Mouse (Mus musculus): ENCODE measurements around the gene Chst8. TPM values are rescaled to one million over a fixed set of nuclear protein-coding genes. Genes with fewer than 3 reads are reported as not detected.

Gene Chst8
- total RNA-seq, 2 experiments from 2014 or later = 0.44 to 0.69 TPM

GRCm38 (mm10) chr7:34675120-34675790 lies 137.3 kb downstream of the Chst8 start:
- DNase-seq = no peak
- intact Hi-C loops (cut with DNase I) = loop anchor here (10.0 kb wide), 2 partner anchors 240 to 350 kb away; partner anchors contain the start of gene Pepd

DNA sequence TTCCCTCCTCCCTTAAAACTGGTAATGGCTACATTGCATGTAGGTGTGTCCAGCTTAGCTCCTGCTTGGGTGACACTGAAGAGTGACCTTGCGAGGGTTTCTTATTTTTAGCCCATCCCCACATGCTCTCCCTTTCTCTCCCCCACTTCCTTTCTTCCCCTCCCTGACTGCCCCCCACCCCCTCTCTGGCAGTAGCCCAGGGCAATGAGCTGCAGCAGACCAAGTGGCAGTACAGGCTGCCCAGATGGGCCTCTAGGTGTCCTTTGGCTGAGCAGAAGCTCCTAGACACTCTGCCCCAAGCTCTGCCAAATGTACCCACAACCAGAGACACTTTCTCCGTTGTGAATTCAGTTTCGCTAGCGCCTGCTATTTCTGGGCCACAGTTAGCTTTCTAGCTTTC lies 139.6 kb downstream of the Chst8 start:
- intact Hi-C loops (cut with DNase I) = loop anchor here (1.0 to 10.0 kb wide), 7 partner anchors 111 to 499 kb away; partner anchors contain the start of gene Pepd
- DNase-seq = no peak

DNA sequence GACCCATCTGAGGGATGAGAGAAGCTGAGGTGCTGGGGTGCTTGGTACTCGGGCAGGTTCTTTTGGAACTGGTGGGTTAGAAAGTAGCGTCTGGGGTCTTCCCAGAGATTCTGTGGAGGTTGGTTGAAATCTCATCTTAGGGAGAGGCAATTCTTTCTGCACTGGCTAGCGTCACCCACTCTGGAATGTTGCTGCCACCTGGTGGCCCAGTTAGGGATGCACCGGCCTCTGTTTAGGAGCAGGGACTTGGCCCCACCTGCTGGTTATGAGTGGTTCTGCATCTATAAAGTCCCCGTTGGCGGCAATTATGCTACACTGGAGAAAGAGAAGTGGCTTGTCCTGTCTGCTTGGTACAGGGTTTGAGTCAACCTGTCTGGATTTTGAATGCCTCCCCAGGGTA lies 140.6 kb downstream of the Chst8 start:
- DNase-seq = peak; percentile 80 to 81
- intact Hi-C loops (cut with DNase I) = loop anchor here (1.0 to 10.0 kb wide), 7 partner anchors 110 to 500 kb away; partner anchors contain the start of gene Pepd

DNA sequence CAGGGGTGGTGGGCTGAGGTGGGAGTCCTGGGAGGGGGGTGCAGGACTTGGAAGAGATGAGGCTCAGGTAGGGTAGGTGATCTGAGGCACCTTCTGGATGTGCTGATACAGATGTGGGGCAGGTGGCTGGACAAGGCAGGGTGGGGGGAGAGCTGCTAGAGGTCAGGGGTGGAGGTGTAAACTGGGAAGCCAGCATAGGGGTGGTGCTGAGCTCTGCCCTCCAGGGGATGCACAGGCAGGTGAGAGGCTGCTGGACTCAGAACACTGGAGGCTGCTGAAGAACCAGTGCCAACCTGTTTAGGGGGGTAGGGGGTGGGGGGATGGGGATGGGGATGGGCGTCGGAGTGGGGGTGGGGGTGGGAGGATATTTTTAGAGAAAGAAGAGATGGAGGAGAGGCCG lies 141.7 kb downstream of the Chst8 start:
- intact Hi-C loops (cut with DNase I) = loop anchor here (5.0 to 10.0 kb wide), 5 partner anchors 108 to 502 kb away; partner anchors contain the start of gene Pepd
- no peak for DNase-seq

DNA sequence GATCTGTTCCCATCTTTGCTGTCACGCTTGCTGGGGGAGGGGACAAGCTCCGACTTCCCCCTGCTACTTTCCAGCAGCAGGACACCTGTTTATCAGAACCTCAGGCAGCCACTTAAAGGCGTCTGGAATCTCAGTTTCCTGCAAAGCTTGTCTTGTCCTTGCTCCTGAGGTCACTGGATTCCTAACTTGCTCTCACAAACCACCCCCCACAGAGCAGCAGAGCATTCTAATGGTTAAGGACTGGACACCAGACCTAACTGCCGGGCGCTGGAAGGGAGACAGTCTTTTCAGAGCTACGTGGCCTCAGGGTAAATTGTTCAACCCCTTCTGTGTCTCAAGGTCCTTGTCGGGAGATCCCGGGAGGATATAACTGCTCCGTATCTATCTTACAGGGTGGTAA lies 143.2 kb downstream of the Chst8 start:
- intact Hi-C loops (cut with DNase I) = no loop called here
- no peak for DNase-seq

GRCm38 (mm10) chr7:34667874-34668273 lies 144.6 kb downstream of the Chst8 start:
- intact Hi-C loops (cut with DNase I) = no loop called here
- no peak for DNase-seq

DNA sequence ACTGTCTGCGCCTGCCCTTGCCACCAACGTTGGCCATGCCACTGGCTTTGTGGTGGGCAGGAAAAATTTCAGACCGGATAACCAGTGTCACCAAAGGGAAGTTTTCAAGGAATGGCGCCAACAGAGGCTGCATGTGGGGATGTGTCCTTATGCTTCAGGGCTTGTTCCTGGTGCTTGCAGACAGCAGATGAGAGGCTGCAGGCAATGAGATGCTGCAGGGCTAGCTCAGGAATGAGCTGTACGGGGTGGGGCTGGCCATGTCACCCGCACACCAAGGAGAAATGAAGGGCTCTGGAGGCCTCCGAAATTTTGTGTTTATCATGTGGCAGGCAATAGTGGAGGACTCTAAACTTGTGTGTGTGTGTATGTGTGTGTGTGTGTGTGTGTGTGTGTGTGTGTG lies 149.4 kb downstream of the Chst8 start:
- intact Hi-C loops (cut with DNase I) = no loop called here

DNA sequence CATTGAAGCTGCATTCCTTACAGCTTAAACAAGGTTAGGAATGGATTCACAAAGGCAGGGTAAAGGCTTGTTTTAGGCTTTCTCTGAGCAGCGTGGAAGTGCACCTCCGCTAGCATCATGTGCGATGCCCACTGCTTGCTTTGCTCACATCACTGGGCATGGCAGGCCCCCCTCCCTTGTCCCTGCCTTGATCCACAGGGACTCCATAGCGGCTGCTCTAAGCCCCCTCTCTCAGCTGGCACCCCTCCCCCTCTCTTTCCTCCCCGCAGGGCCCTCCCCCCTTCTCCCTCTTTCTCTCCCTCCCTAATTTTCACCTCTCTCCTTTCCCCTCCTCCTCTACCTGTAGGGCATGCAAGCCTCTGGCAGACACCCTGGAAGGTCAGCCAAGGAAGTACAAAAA lies 150.3 kb downstream of the Chst8 start:
- intact Hi-C loops (cut with DNase I) = no loop called here
- no peak for DNase-seq

More for the DNA sequence above, 149.4 kb downstream of the Chst8 start:
- DNase-seq = no peak

DNA sequence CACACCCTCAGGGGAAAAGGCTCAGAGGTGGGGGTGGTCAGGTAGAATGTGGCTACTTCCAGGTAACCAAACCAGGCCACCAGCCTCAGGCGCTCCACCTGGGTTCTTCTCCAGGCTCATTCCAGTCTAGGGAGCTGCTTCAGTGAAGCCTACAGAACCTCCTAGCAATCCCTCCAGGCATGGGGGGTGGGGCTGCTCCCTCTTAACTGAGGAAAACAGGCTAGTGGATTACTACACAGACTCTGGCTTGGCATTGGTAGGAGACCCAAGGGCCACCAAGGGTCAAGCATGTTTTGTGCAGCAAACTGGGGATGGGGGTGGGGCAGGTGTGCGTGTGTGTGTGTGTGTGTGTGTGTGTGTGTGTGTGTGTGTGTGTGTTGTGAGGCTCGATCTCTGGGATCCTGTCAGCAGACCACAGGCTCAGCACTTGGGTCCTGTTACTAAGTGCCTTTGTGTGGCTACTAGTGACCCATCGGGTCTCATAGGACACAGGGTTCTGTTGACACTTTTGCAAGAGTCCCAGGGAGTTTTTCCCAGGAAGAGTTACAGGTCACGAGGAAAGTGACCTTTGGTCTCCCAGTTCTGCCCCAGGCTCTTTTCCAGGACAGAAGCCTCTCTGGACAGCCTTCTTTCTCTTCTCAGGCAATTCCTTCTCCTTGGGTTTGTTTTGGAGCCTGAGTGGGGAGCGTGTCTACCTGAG lies 153.0 kb downstream of the Chst8 start:
- intact Hi-C loops (cut with DNase I) = no loop called here
- DNase-seq = no peak

GRCm38 (mm10) chr7:34656632-34657031 lies 155.9 kb downstream of the Chst8 start, which contains the start of gene Kctd15:
Gene Kctd15, minus strand, starts transcription at chr7:34656732.
- intact Hi-C loops (cut with DNase I) = no loop called here
- DNase-seq = no peak

- intact Hi-C loops (cut with DNase I) = loop anchor here (1.0 to 2.0 kb wide), 2 partner anchors 26 to 37 kb away; no protein-coding TSS in a partner anchor
- DNase-seq = peak; percentile 87 to 90
Observed at GRCm38 (mm10) chr7:34655086-34655839, 157.2 kb downstream of the Chst8 start.

- intact Hi-C loops (cut with DNase I) = loop anchor here (1.0 to 2.0 kb wide), 2 partner anchors 26 to 36 kb away; no protein-coding TSS in a partner anchor
- DNase-seq = peak; percentile 43 to 59
Observed at GRCm38 (mm10) chr7:34654441-34655085, 157.9 kb downstream of the Chst8 start.

DNA sequence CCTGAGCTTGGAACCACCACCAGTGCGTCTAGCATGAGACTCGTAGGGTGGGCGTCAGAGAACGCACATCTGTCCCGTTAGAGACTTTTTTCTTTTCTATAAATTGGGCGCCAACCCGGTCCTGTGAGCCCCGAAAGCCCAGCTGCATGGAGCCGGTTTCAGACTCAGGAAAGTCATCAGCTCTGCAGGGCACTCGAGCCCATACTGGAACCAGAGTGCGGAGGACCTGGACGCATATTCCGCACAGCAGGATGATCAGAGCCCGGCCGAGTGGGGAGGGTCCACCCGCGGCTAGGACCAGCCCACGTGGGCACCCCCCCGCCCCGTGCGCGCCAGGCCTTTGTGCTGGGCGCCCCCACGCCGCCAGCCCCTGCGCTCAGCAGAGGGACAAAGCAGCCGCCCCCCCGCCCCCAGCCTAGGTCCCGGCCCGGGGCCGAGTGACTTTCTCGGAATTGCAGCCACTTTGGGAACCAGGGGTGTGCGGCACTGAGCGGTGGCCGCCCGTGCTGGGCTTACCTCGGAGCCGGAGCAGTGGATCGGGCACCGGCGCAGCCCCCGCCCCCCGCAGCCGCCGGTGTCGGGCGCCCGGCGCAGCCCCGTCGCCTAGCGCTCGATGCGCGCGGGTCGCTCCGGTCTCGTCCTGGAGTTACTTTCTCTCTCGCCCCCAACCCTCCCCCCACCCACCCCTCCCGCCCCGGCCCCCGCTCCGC lies 158.6 kb downstream of the Chst8 start:
- peak in 1 of 2 experiments; percentile 47 for DNase-seq
- intact Hi-C loops (cut with DNase I) = loop anchor here (2.0 kb wide), 1 partner anchor 25 kb away; no protein-coding TSS in a partner anchor

GRCm38 (mm10) chr7:34652751-34653502 lies 159.6 kb downstream of the Chst8 start:
- intact Hi-C loops (cut with DNase I) = no loop called here
- DNase-seq = peak; percentile 44 to 57

- intact Hi-C loops (cut with DNase I) = no loop called here
Observed at GRCm38 (mm10) chr7:34651381-34651780, 161.1 kb downstream of the Chst8 start.

DNA sequence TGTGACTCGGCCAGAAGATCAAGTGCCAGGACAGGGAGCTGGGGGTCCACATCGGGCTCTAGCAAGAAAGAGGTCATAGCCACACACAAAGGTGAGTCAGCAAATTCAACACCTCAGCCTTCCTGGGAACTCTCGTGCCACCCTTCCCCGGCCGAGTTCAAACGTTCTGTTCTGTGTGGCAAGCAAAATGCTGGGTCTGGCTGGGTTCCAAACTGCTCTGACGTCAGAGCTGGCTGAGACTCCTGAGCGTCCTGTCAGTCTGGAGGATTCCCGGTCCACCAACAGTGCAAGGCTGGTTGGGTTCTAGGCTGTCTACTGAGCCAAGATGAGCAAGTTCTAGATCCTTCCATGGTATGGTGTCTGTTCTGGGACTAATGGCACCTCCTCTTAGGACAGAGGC lies 165.5 kb downstream of the Chst8 start:
- intact Hi-C loops (cut with DNase I) = loop anchor here (10.0 kb wide), 1 partner anchor 402 kb away; no protein-coding TSS in a partner anchor
- peak; percentile 54 to 64 for DNase-seq

More at GRCm38 (mm10) chr7:34651381-34651780, 161.1 kb downstream of the Chst8 start:
- no peak for DNase-seq

- intact Hi-C loops (cut with DNase I) = loop anchor here (10.0 kb wide), 1 partner anchor 401 kb away; no protein-coding TSS in a partner anchor
- DNase-seq = no peak
Observed at GRCm38 (mm10) chr7:34646144-34646795, 166.2 kb downstream of the Chst8 start.

DNA sequence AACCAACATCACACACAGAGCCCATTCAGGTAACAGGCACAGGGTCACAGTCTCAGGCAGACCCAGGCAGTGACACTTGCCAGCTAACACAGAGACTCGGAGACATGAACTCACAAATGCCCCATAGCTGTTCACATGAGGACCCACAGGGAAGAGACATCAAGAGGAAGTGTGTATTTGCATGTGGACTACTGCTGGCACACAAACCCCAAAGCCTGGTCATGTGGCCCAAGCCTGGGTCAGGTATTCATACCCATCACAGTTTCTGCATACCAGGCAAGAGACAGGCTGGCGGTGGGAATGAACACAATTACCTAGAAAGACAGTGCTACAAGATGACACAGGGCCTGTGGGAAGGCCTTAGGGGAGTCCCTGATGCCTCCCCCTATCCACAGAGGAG lies 166.9 kb downstream of the Chst8 start:
- intact Hi-C loops (cut with DNase I) = loop anchor here (10.0 kb wide), 1 partner anchor 401 kb away; no protein-coding TSS in a partner anchor
- DNase-seq = no peak
